Mouse (Mus musculus): ENCODE measurements at regions not wholly inside any gene's neighbourhood (a gene's known extent, or its start where the extent isn't known, plus 50 kb on each side); places are given as distances from the start of the nearest gene placed in this dataset.

- TF ChIP-seq CTCF (IDR thresholded peaks at IDR 0.05; ENCODE audit: low read depth, low read length) (no peak), POLR2A (IDR thresholded peaks at IDR 0.05; ENCODE audit: extremely low read depth, insufficient read depth, low read length) (no peak)
Observed at GRCm38 (mm10) chr12:39339101-39339538, 559.9 kb downstream of the Etv1 start.
